Mouse (Mus musculus) forebrain, postnatal 0 days (tissue): ENCODE measurements around the gene Ppp1r14a. TPM values are rescaled to one million over a fixed set of nuclear protein-coding genes. Genes with fewer than 3 reads are reported as not detected.

ENCODE experiments used
- ATAC-seq: fragments of 200-750 bp; cut with Nextera tagmentation; 2 replicates; pipeline ENCODE4 v1.8.0; 2017; ENCODE audit warnings: mild to moderate bottlenecking, moderate library complexity
- DNase-seq: peaks from one replicate; pipeline ENCODE4 v3.0.0-alpha.2; 2015
- H3K27ac ChIP-seq: fragments of 300-500 bp; sonication (generic); 2 replicates; pipeline ENCODE4 v1.5.1; 2014; ENCODE audit warnings: low read depth, mild to moderate bottlenecking, antibody characterized with exemption, low read length, moderate library complexity, mixed read lengths
- H3K27me3 ChIP-seq: fragments of 300-500 bp; sonication (generic); 2 replicates; pipeline ENCODE4 v1.6.1; 2014; ENCODE audit warnings: mild to moderate bottlenecking, low read length, mixed read lengths; ENCODE audit not compliant: insufficient read depth
- H3K36me3 ChIP-seq: fragments of 300-500 bp; sonication (generic); 2 replicates; pipeline ENCODE4 v1.6.1; 2014; ENCODE audit warnings: mild to moderate bottlenecking, moderate library complexity; ENCODE audit not compliant: insufficient read depth
- H3K4me1 ChIP-seq: fragments of 300-500 bp; sonication (generic); 2 replicates; pipeline ENCODE4 v1.6.1; 2014; ENCODE audit warnings: antibody characterized with exemption; ENCODE audit not compliant: insufficient read depth
- H3K4me2 ChIP-seq: fragments of 300-500 bp; sonication (generic); 2 replicates; pipeline ENCODE4 v1.6.1; 2014; ENCODE audit warnings: low read depth, mild to moderate bottlenecking, moderate library complexity
- H3K4me3 ChIP-seq: fragments of 300-500 bp; sonication (generic); 2 replicates; pipeline ENCODE4 v1.5.1; 2014; ENCODE audit warnings: low read depth, low read length, mixed read lengths
- H3K9ac ChIP-seq: fragments of 300-500 bp; sonication (generic); 2 replicates; pipeline ENCODE4 v1.6.1; 2014; ENCODE audit warnings: mild to moderate bottlenecking
- H3K9me3 ChIP-seq: fragments of 300-500 bp; sonication (generic); 2 replicates; pipeline ENCODE4 v1.6.1; 2016; ENCODE audit warnings: low read length
- CTCF ChIP-seq: sonication (generic); IDR thresholded peaks from 2 replicates; pipeline ENCODE4 v1.5.1; 2016; ENCODE audit warnings: antibody characterized with exemption, control low read depth, low read depth
- WGBS: fragments of 180-500 bp; shearing (Covaris S2); extraction: QIAGEN DNeasy Blood & Tissue Kit; methylation state at CpG from one replicate; pipeline ENCODE4 v1.1.7; 2014; 5-methylcytosine and 5-hydroxymethylcytosine counted together
- polyA plus RNA-seq: library from polyadenylated mRNA; unstranded; fragments of >200 nt; fragmentation: Nextera tagmentation; extraction: Ambion mirVana; gene quantifications from 2 replicates; pipeline ENCODE4 v1.2.1, GENCODE M21; 2015
- total RNA-seq: library from RNA; depleted of rRNA; stranded (reverse); fragments of >200 nt; gene quantifications from 2 replicates; pipeline ENCODE4 v1.2.3, GENCODE M21; 2014

The Ppp1r14a gene
- total and polyA plus RNA-seq, 2 experiments from 2014 or later = 2.0 to 2.3 TPM

DNA sequence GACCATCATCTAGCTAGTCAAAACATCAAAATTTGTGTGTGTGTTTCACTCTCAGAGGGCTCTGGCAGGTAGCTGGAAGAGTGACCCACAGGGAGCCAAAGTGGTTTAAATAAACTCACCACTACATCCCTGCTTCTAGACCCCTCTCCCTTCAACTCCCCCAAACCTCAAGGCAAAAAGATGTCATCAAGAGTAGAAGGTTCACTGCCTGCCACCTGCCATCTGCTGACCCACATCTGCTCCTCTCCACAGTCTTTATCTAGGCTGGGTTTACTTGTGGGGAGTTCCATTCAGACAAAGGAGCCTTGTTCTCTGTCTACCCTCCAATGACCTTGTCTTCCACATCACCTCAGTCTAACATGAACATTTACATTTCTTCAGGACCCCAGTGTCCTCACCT, 9.8 kb upstream of the Ppp1r14a start:
- H3K27me3 ChIP-seq = no peaks in the 10 kb centered on the region; the same call in 1 of the 2 replicates
- H3K36me3 ChIP-seq = no peaks in the 10 kb centered on the region
- ATAC-seq (no peak), DNase-seq (no peak)
- no peak overlapping the region for H3K4me3 ChIP-seq
- H3K4me2 ChIP-seq = no peak overlapping the region
- TF ChIP-seq CTCF = no peak
- no peaks in the 10 kb centered on the region for H3K9me3 ChIP-seq
- no peak overlapping the region for H3K9ac ChIP-seq
- H3K4me1 ChIP-seq = no peaks in the 10 kb centered on the region
- no peak overlapping the region for H3K27ac ChIP-seq

DNA sequence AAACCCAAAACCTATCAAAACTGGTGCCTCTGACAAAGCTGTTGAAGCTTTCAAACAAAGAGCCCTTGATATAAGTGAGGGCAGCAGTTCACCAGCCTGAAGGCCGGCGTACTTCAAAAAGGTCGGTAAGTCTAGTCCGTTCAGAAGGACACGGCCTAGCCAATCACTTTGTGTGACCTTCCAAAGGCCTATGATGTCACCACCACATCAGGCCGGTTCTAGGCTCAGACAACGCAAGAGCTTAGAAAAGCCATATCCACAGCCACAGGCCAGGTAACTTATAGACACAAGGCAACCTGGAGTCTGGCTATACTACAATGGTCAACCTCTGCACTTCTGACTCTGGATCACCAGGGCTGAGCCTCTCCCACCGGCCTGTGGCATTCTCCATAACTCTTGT, 9.2 kb upstream of the Ppp1r14a start:
- Histone ChIP-seq H3K9me3 (no peaks in the 10 kb centered on the region), H3K4me3 (no peak overlapping the region), H3K27me3 (no peaks in the 10 kb centered on the region; the same call in 1 of the 2 replicates), H3K4me2 (no peak overlapping the region), H3K36me3 (no peaks in the 10 kb centered on the region), H3K4me1 (no peaks in the 10 kb centered on the region), H3K9ac (no peak overlapping the region), H3K27ac (no peak overlapping the region)
- no peak for DNase-seq
- no peak for ATAC-seq
- no peak for TF ChIP-seq CTCF
- WGBS = 91% methylated on average over 8 of the region's 8 CpGs

DNA sequence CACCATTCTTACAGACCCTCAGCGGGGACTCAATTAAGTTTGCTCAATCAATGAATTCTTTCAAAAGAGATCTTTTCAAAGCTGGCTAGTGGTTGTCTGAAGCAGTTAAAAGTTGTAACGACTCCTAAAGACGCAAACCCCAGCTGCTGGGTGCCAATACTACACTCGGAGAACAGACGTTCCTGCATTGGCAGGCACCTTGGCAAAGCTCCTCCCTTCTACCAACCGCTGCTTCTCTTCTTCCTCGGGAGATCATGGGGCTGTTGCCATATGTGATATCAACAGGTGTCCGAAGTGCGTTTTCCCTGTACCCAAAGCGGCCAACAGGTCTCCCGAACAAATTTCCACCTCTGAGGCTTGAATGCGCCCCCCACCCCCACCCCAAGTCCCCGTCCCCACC, 8.3 kb upstream of the Ppp1r14a start:
- DNase-seq = no peak

DNA sequence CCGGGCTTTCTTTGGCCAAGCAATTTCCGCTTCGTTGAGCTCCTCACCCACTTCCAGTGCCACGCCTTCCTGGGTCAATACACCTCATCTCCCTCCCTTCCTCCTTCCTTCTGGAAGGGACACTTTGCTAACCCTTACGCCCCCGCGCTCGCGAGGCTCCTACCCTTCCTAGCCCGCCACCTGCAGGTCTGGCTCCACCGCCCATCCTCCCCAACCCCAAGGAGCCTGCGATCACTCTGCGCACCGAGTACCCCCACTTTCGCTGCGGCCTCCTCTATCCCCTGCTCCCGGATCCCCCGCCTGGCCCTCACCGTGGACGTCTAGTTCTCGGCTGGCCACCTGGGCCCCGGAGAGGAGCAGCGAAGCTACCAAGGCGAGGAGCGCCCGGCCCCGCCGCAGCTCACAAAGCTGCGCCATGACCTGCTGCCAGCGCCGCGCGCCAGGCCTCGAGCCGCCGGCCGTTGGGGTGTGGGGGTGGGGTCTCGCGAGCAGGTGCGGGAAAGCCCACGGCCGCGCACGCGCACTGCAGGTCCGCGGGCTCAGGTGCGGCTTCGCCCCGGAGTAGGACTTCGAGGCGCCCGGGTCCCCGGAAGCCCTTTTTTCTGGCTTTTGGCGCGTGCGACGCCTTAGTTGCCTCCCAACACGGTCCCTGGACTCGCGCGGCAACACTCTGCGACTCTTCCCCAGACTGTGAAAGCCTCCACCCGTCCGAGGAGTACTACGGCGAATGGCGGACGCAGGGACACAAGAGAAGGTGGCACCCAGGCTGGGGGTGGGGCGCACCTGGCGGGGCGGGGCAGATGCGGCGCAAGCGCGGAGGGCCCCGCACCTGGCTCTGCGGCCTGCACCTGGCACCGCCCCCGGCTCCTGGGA, 7.7 kb upstream of the Ppp1r14a start, which contains the start of gene Spint2:
TSS of gene Spint2 (minus strand) at position 712 of the 873 bp plus-strand sequence.
- H3K27me3 ChIP-seq = no peaks in the 10 kb centered on the region; the same call in 1 of the 2 replicates
- no peaks in the 10 kb centered on the region for H3K36me3 ChIP-seq
- H3K9ac ChIP-seq = peak within 1 kb of the TSS; percentile 62
- peak; percentile 42 for TF ChIP-seq CTCF
- H3K4me1 ChIP-seq = no peaks in the 10 kb centered on the region
- peak within 1 kb of the TSS; percentile 50 for H3K4me3 ChIP-seq
- H3K4me2 ChIP-seq = peak within 1 kb of the TSS; percentile 95
- no peak within 1 kb of the TSS for H3K27ac ChIP-seq
- WGBS = under 1% methylated on average over 78 of the region's 80 CpGs
- H3K9me3 ChIP-seq = no peaks in the 10 kb centered on the region
- ATAC-seq (peak; percentile 74), DNase-seq (peak; percentile 71)

More for the DNA sequence above, 8.3 kb upstream of the Ppp1r14a start:
- Histone ChIP-seq H3K9ac (0 out of 2 replicates have a peak overlapping the region, but pooled peaks have one; percentile 62), H3K27me3 (no peaks in the 10 kb centered on the region; the same call in 1 of the 2 replicates), H3K27ac (no peak overlapping the region), H3K9me3 (no peaks in the 10 kb centered on the region), H3K4me3 (peak overlapping the region; percentile 50), H3K4me1 (no peaks in the 10 kb centered on the region), H3K36me3 (no peaks in the 10 kb centered on the region), H3K4me2 (peak overlapping the region; percentile 95)
- no peak; the same call in 1 of the 2 replicates for ATAC-seq
- TF ChIP-seq CTCF = no peak
- 7% methylated on average over 13 of the region's 13 CpGs for WGBS

DNA sequence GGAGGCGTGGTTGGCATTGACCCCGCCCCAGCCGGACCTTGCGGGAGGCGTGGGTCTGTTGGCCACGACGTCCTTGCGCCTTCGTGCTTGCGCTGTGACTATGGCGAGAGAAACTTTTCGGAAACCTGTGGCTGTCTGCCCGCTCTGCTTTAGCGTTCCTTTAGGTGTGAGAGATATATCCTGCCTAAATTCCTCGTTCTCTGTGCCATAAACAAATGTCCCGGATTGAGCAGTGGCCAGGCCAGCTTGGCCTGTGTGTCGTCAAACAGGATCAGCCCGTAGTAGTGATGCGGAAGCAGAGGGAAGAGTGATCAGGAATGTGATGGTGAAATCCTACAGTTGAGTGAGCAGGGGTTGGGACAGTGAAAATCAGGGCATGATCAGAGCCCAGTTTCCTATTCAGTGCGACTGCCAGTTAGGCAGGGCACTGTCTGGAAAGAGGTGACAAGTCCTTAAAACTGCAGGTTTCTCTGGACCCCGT, 7.0 kb upstream of the Ppp1r14a start:
- no peaks in the 10 kb centered on the region for H3K36me3 ChIP-seq
- no peak for TF ChIP-seq CTCF
- H3K27ac ChIP-seq = no peak overlapping the region
- no peak for DNase-seq
- H3K4me1 ChIP-seq = no peaks in the 10 kb centered on the region
- H3K9me3 ChIP-seq = no peaks in the 10 kb centered on the region
- peak overlapping the region; percentile 50 for H3K4me3 ChIP-seq
- WGBS = 9% methylated on average over 21 of the region's 21 CpGs
- no peak; the same call in 1 of the 2 replicates for ATAC-seq
- peak overlapping the region; percentile 95 for H3K4me2 ChIP-seq
- H3K27me3 ChIP-seq = no peaks in the 10 kb centered on the region; the same call in 1 of the 2 replicates
- peak overlapping the region; percentile 62 for H3K9ac ChIP-seq

DNA sequence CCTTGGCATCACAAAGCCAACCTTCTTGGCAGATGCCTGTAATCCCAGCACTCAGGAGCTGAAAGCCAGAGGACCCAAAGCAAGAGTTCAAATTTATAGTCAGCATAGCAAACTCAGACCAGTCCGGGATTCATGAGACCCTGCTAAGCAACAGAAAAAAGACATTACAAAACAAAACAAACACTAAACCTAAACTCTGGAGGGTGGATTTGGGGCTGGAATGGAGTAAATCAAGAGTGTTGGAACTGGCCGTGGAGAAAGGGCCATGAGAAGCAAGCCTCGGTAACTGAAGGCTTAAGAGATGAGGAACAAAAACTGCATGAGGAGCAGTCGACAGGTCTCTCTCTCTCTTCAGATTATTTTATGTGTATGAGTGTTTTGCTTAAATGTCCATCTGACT, 5.2 kb upstream of the Ppp1r14a start:
- H3K27me3 ChIP-seq = no peaks in the 10 kb centered on the region; the same call in 1 of the 2 replicates
- no peaks in the 10 kb centered on the region for H3K36me3 ChIP-seq
- no peak overlapping the region for H3K27ac ChIP-seq
- H3K9me3 ChIP-seq = no peaks in the 10 kb centered on the region
- TF ChIP-seq CTCF = no peak
- no peak for ATAC-seq
- H3K4me1 ChIP-seq = no peaks in the 10 kb centered on the region
- no peak for DNase-seq
- H3K9ac ChIP-seq = no peak overlapping the region
- no peak overlapping the region for H3K4me3 ChIP-seq
- 82% methylated on average over 4 of the region's 4 CpGs for WGBS
- H3K4me2 ChIP-seq = no peak overlapping the region

DNA sequence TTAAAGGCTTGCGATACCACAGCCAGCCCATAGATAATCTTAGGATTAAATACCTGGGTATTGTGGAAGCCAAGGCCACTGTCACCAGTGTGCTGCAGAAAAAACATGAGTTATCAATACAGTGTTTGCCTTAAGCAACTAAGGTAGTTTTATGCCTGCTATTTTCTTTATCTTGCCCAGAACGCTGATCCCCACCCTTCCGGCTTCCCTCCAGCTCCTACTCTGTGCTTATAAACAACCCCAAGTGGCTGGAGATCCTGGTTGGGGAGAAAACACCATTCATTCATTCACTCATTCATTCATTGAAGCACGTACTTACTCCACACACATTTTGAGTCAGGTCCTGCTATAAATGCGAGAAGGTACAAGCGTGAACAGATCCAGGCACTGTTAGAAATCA, 4.6 kb upstream of the Ppp1r14a start:
- H3K9ac ChIP-seq = no peak overlapping the region
- no peak overlapping the region for H3K4me2 ChIP-seq
- no peak overlapping the region for H3K27ac ChIP-seq
- H3K36me3 ChIP-seq = no peaks in the 10 kb centered on the region
- H3K4me1 ChIP-seq = no peaks in the 10 kb centered on the region
- H3K27me3 ChIP-seq = no peaks in the 10 kb centered on the region; the same call in 1 of the 2 replicates
- H3K9me3 ChIP-seq = no peaks in the 10 kb centered on the region
- ATAC-seq (no peak), DNase-seq (no peak)
- 90% methylated on average over 6 of the region's 6 CpGs for WGBS
- TF ChIP-seq CTCF = no peak
- no peak overlapping the region for H3K4me3 ChIP-seq
